Mouse (Mus musculus): ENCODE measurements around the gene Olfr651.
"Not testable (repeated sequence)": the region's sequence is repeated elsewhere in the genome, so short reads cannot be mapped to it uniquely, and the experiment has no call there.

Gene Olfr651

GRCm38 (mm10) chr7:104549833-104550232 lies at the start of gene Olfr651:
Gene Olfr651 (plus strand): TSS chr7:104550133.
- no peak for DNase-seq

- DNase-seq: not testable (repeated sequence)
These were observed 48.7 kb upstream of the Olfr651 start for GRCm38 (mm10) chr7:104501186-104501585.

- no peak for DNase-seq
These were observed 48.2 kb upstream of the Olfr651 start for GRCm38 (mm10) chr7:104501589-104502371.

- not testable (repeated sequence) for DNase-seq
These were observed 42.4 kb upstream of the Olfr651 start, which contains the start of gene Trim30d for GRCm38 (mm10) chr7:104507421-104508065. Gene Trim30d (minus strand): TSS chr7:104507849.

- no peak for DNase-seq
These were observed 2.8 kb downstream of the Olfr651 start for GRCm38 (mm10) chr7:104552700-104553099.

GRCm38 (mm10) chr7:104560601-104561000 lies 10.7 kb downstream of the Olfr651 start, which contains the start of gene Olfr652:
Gene Olfr652 (plus strand): TSS chr7:104560901.
- DNase-seq: no peak

GRCm38 (mm10) chr7:104577014-104577413 lies 27.1 kb downstream of the Olfr651 start, which contains the start of gene Olfr653:
Gene Olfr653 (plus strand): TSS chr7:104577314.
- DNase-seq: no peak

GRCm38 (mm10) chr7:104580846-104581245 lies 30.9 kb downstream of the Olfr651 start:
- no peak for DNase-seq

GRCm38 (mm10) chr7:104581429-104581828 lies 31.5 kb downstream of the Olfr651 start:
- no peak for DNase-seq

- no peak for DNase-seq
These were observed 36.8 kb downstream of the Olfr651 start, which contains the start of gene Olfr654 for GRCm38 (mm10) chr7:104586725-104587124. Gene Olfr654 (plus strand): TSS chr7:104587025.

- no peak for DNase-seq
These were observed 38.3 kb downstream of the Olfr651 start for GRCm38 (mm10) chr7:104588274-104588673.

GRCm38 (mm10) chr7:104601679-104602078 lies 51.7 kb downstream of the Olfr651 start, which contains the start of gene Olfr655:
Gene Olfr655 (minus strand): TSS chr7:104601779.
- DNase-seq: no peak

- peak; percentile 17 for DNase-seq
These were observed 53.2 kb downstream of the Olfr651 start for GRCm38 (mm10) chr7:104603173-104603572.

Measured in lung, postnatal 10 days (tissue).